ENCODE assay signal across 19 mouse cellular contexts in the genomic region with DNA sequence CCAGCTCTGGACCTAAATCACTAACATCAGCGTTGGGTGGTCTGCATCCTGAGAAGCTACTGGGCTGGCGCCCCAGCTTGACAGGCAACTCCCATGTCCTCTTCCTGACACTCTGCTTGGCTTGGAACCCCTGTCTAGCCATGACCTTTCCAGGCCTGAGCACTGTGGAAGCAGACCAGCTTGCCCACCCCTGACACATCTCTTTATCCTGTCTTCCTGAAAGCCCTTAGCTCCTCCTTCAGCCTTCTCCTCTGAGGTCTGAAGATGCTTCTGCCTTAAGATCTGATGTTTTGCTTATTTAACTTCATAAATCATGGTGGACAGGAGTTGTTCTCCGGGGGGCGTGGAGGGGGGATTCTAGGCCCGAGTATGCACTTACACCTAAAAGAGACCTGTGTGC. TPM values are rescaled to one million over a fixed set of nuclear protein-coding genes. Genes with fewer than 3 reads are reported as not detected.
A peak's percentile ranks its signal among the peaks of the same experiment; 100 is the strongest.
DNase-seq lines count a peak whose midpoint lies in the region; ATAC-seq and TF ChIP-seq lines count a peak whose summit lies in the region.
"Had no signal": no experiment of that assay in that cellular context is flagged by ENCODE, and none has a peak within 500 bp of the region (broad histone marks: within the 10 kb centered on the region; RNA-seq: fewer than 3 reads in every experiment).

No protein-coding gene starts in this region.

- no peak overlapping the region for H3K9ac ChIP-seq in hindbrain, postnatal 0 days (replicated peaks; ENCODE audit: low read length)
- H3K9ac ChIP-seq in embryonic facial prominence, embryonic 15.5 days, result no peak overlapping the region
- H3K9ac ChIP-seq in stomach, embryonic 16.5 days (ENCODE audit: low read length), result peak overlapping the region; percentile 73; the same call in 1 of the 2 replicates
- H3K9ac ChIP-seq: forebrain, embryonic 13.5 days; heart, embryonic 12.5 days; liver, embryonic 15.5 days; neural tube, embryonic 12.5 days had no signal

- no peak for ATAC-seq in hindbrain, postnatal 0 days
- no peak for ATAC-seq in embryonic facial prominence, embryonic 15.5 days (ENCODE audit: insufficient number of reproducible peaks, low FRiP score, low TSS enrichment, low read depth)
- ATAC-seq in stomach, embryonic 16.5 days (ENCODE audit: insufficient read depth, low FRiP score), result no peak
- ATAC-seq: forebrain, embryonic 13.5 days; inflammation-experienced regulatory T-cells, adult 6 months had no signal

- 69% methylated on average over 5 of the region's 5 CpGs for WGBS in hindbrain, embryonic 10.5 days
- 71% methylated on average over 5 of the region's 5 CpGs for WGBS in hindbrain, postnatal 0 days
- WGBS in embryonic facial prominence, embryonic 15.5 days, result 59% methylated on average over 5 of the region's 5 CpGs
- WGBS in stomach, embryonic 16.5 days, result 36% methylated on average over 5 of the region's 5 CpGs

- no peak for DNase-seq in hindbrain, embryonic 10.5 days (ENCODE audit: low spot score)
- DNase-seq in hindbrain, postnatal 0 days (ENCODE audit: low spot score), result no peak
- no peak for DNase-seq in layer of hippocampus, adult 2 months (ENCODE audit: low spot score in 2 of 2)
- DNase-seq in layer of hippocampus, adult 9-10 months (ENCODE audit: low spot score), result no peak
- no peak for DNase-seq in c-Kit-positive CD71-positive TER-119-positive erythroid progenitor cells, embryonic 14.5 days (ENCODE audit: low spot score)
- DNase-seq: B cell, adult 2 months; gastrocnemius, postnatal 36 days; heart, postnatal 4 days; left cerebral cortex, postnatal 4 days had no signal

- H3K4me2 ChIP-seq in hindbrain, postnatal 0 days (ENCODE audit: low read depth, low read length), result no peak overlapping the region
- H3K4me2 ChIP-seq in embryonic facial prominence, embryonic 15.5 days (replicated peaks), result peak overlapping the region; percentile 68
- peak overlapping the region; percentile 51 for H3K4me2 ChIP-seq in stomach, embryonic 16.5 days (ENCODE audit: low read depth, low read length)
- H3K4me2 ChIP-seq: heart, embryonic 12.5 days; liver, embryonic 15.5 days; midbrain, embryonic 11.5 days; neural tube, embryonic 12.5 days had no signal

- peak overlapping the region; percentile 81 for H3K27ac ChIP-seq in hindbrain, embryonic 10.5 days
- no peak overlapping the region for H3K27ac ChIP-seq in hindbrain, postnatal 0 days
- peak overlapping the region; percentile 85; the same call in 1 of the 2 replicates for H3K27ac ChIP-seq in layer of hippocampus, adult 2 months
- peak overlapping the region; percentile 94 for H3K27ac ChIP-seq in embryonic facial prominence, embryonic 15.5 days (replicated peaks)
- H3K27ac ChIP-seq in stomach, embryonic 16.5 days (ENCODE audit: low read length), result peak overlapping the region; percentile 87; the same call in 1 of the 2 replicates
- H3K27ac ChIP-seq: liver, embryonic 15.5 days; macrophage; neural tube, embryonic 12.5 days had no signal

- no peaks in the 10 kb centered on the region for H3K9me3 ChIP-seq in hindbrain, embryonic 10.5 days
- H3K9me3 ChIP-seq in hindbrain, postnatal 0 days (ENCODE audit: low read length), result no peaks in the 10 kb centered on the region
- H3K9me3 ChIP-seq in embryonic facial prominence, embryonic 15.5 days (replicated peaks), result no peaks in the 10 kb centered on the region
- no peaks in the 10 kb centered on the region for H3K9me3 ChIP-seq in stomach, embryonic 16.5 days (replicated peaks; ENCODE audit: control insufficient read depth, low read length)
- H3K9me3 ChIP-seq: forebrain, embryonic 13.5 days; heart, embryonic 12.5 days; liver, embryonic 15.5 days; neural tube, embryonic 12.5 days had no signal

- H3K27me3 ChIP-seq in hindbrain, embryonic 10.5 days (ENCODE audit: insufficient read depth, poor library complexity, severe bottlenecking), result peaks cover 100% of the 10 kb centered on the region
- H3K27me3 ChIP-seq in hindbrain, postnatal 0 days (ENCODE audit: insufficient read depth, low read length), result peaks cover 22% of the 10 kb centered on the region
- H3K27me3 ChIP-seq in embryonic facial prominence, embryonic 15.5 days, result peaks cover 37% of the 10 kb centered on the region
- H3K27me3 ChIP-seq in stomach, embryonic 16.5 days (ENCODE audit: control insufficient read depth, insufficient read depth, low read length), result 0 out of 2 replicates have a peak, but pooled peaks cover 2% of the 10 kb centered on the region

- peak overlapping the region; percentile 34; the same call in 1 of the 2 replicates for H3K4me3 ChIP-seq in hindbrain, embryonic 10.5 days
- no peak overlapping the region for H3K4me3 ChIP-seq in hindbrain, postnatal 0 days (ENCODE audit: low read length)
- no peak overlapping the region for H3K4me3 ChIP-seq in layer of hippocampus, adult 2 months
- H3K4me3 ChIP-seq in embryonic facial prominence, embryonic 15.5 days (replicated peaks), result peak overlapping the region; percentile 46
- peak overlapping the region; percentile 47 for H3K4me3 ChIP-seq in stomach, embryonic 16.5 days (replicated peaks; ENCODE audit: low read length)
- H3K4me3 ChIP-seq: forebrain, embryonic 13.5 days; heart, embryonic 12.5 days; liver, embryonic 15.5 days; neural tube, embryonic 12.5 days had no signal

- H3K36me3 ChIP-seq in hindbrain, embryonic 10.5 days, result no peaks in the 10 kb centered on the region
- H3K36me3 ChIP-seq in hindbrain, postnatal 0 days (ENCODE audit: insufficient read depth, low read length), result no peaks in the 10 kb centered on the region
- no peaks in the 10 kb centered on the region for H3K36me3 ChIP-seq in embryonic facial prominence, embryonic 15.5 days
- H3K36me3 ChIP-seq in stomach, embryonic 16.5 days (ENCODE audit: control insufficient read depth, insufficient read depth, low read length), result no peaks in the 10 kb centered on the region
- H3K36me3 ChIP-seq: heart, embryonic 12.5 days; liver, embryonic 15.5 days; neural tube, embryonic 12.5 days had no signal

- H3K4me1 ChIP-seq in hindbrain, embryonic 10.5 days (replicated peaks), result peaks cover 89% of the 10 kb centered on the region
- H3K4me1 ChIP-seq in hindbrain, postnatal 0 days (ENCODE audit: insufficient read depth, low read length), result peaks cover 27% of the 10 kb centered on the region; the same call in 1 of the 2 replicates
- H3K4me1 ChIP-seq in embryonic facial prominence, embryonic 15.5 days, result peaks cover 97% of the 10 kb centered on the region
- H3K4me1 ChIP-seq in stomach, embryonic 16.5 days (ENCODE audit: control insufficient read depth, insufficient read depth, low read length), result peaks cover 81% of the 10 kb centered on the region

- no peak for TF ChIP-seq CTCF in hindbrain, postnatal 0 days (IDR thresholded peaks at IDR 0.05; ENCODE audit: low read depth)
- no peak for TF ChIP-seq CTCF in layer of hippocampus, adult 2 months (conservative IDR thresholded peaks at IDR 0.05)

RNA-seq across cellular contexts. Expression of gene Arhgef19, which starts 4.3 kb away (rescaled TPM):
- polyA plus RNA-seq in hindbrain, embryonic 10.5 days (2016; fragmentation: Nextera tagmentation; extraction: Ambion mirVana), result 1.7 and 4.3 TPM in 2 replicates
- total RNA-seq in hindbrain, postnatal 0 days (2014; rRNA removed), result 1.2 and 2.3 TPM in 2 replicates
- polyA plus RNA-seq in hindbrain, postnatal 0 days (2015; fragmentation: Nextera tagmentation; extraction: Ambion mirVana), result 1.2 TPM in 2 replicates
- total RNA-seq in layer of hippocampus, adult 2 months (2021), result 10 to 100 TPM; 15.5 to 16.2 TPM
- polyA plus RNA-seq in embryonic facial prominence, embryonic 15.5 days (2015; fragmentation: Nextera tagmentation; extraction: Ambion mirVana), result 25.6 and 27.7 TPM in 2 replicates
- polyA plus RNA-seq in stomach, embryonic 16.5 days (2015; fragmentation: Nextera tagmentation; extraction: Ambion mirVana), result 16.1 and 18.9 TPM in 2 replicates
- total RNA-seq: monocyte, adult 5-6 weeks had no signal
- polyA plus RNA-seq: inflammation-experienced regulatory T-cells, adult 6 months; macrophage had no signal

RNA-seq across cellular contexts. Expression of gene Rsg1, which starts 29.9 kb away (rescaled TPM):
- polyA plus RNA-seq in hindbrain, embryonic 10.5 days (2016; fragmentation: Nextera tagmentation; extraction: Ambion mirVana), result 5.3 and 6.5 TPM in 2 replicates
- total RNA-seq in hindbrain, postnatal 0 days (2014; rRNA removed), result 2.4 and 8.7 TPM in 2 replicates
- 3.9 and 4.3 TPM in 2 replicates for polyA plus RNA-seq in hindbrain, postnatal 0 days (2015; fragmentation: Nextera tagmentation; extraction: Ambion mirVana)
- 1 to 10 TPM; 2.5 to 5.4 TPM for total RNA-seq in layer of hippocampus, adult 2 months (2021)
- polyA plus RNA-seq in embryonic facial prominence, embryonic 15.5 days (2015; fragmentation: Nextera tagmentation; extraction: Ambion mirVana), result 6.8 and 8.1 TPM in 2 replicates
- polyA plus RNA-seq in stomach, embryonic 16.5 days (2015; fragmentation: Nextera tagmentation; extraction: Ambion mirVana), result 5.5 and 5.6 TPM in 2 replicates
- total RNA-seq: gastrocnemius, postnatal 36 days had no signal
- polyA plus RNA-seq: macrophage had no signal

RNA-seq across cellular contexts. Expression of gene Epha2, which starts 57.4 kb away (rescaled TPM):
- 3.3 and 4.4 TPM in 2 replicates for polyA plus RNA-seq in hindbrain, embryonic 10.5 days (2016; fragmentation: Nextera tagmentation; extraction: Ambion mirVana)
- 1.6 and 3.5 TPM in 2 replicates for total RNA-seq in hindbrain, postnatal 0 days (2014; rRNA removed)
- 0.44 and 0.46 TPM in 2 replicates for polyA plus RNA-seq in hindbrain, postnatal 0 days (2015; fragmentation: Nextera tagmentation; extraction: Ambion mirVana)
- total RNA-seq in layer of hippocampus, adult 2 months (2021), result 1 to 10 TPM in 1 of 2 experiments, under 1 TPM in 1; 0.86 to 1.3 TPM
- 7.4 and 7.6 TPM in 2 replicates for polyA plus RNA-seq in embryonic facial prominence, embryonic 15.5 days (2015; fragmentation: Nextera tagmentation; extraction: Ambion mirVana)
- polyA plus RNA-seq in stomach, embryonic 16.5 days (2015; fragmentation: Nextera tagmentation; extraction: Ambion mirVana), result 9.5 and 12.1 TPM in 2 replicates
- total RNA-seq: monocyte, adult 5-6 weeks had no signal
- polyA plus RNA-seq: inflammation-experienced regulatory T-cells, adult 6 months had no signal

Comparison
In these comparisons a context has a peak if more than half of its experiments do, and no peak if none do; other contexts are left out.
1. H3K4me3 ChIP-seq: peak in hindbrain, embryonic 10.5 days (single experiment), embryonic facial prominence, embryonic 15.5 days (single experiment) and stomach, embryonic 16.5 days (single experiment); none in hindbrain, postnatal 0 days (single experiment) and layer of hippocampus, adult 2 months (single experiment).